8 mouse cellular contexts compared by ENCODE assay signal in genomic region chr9:61997860-61998259, GRCm38 (mm10). TPM values are rescaled to one million over a fixed set of nuclear protein-coding genes. Genes with fewer than 3 reads are reported as not detected.
DNase-seq lines count a peak whose midpoint lies in the region; ATAC-seq and TF ChIP-seq lines count a peak whose summit lies in the region.

No protein-coding gene starts in this region.

- no peaks in the 10 kb centered on the region for H3K27me3 ChIP-seq in hindbrain, postnatal 0 days (ENCODE audit: insufficient read depth, low read length)
- no peaks in the 10 kb centered on the region for H3K27me3 ChIP-seq in hindbrain, embryonic 11.5 days (ENCODE audit: control insufficient read depth, insufficient read depth, low read length)

- H3K36me3 ChIP-seq in hindbrain, postnatal 0 days (ENCODE audit: insufficient read depth, low read length), result no peaks in the 10 kb centered on the region
- no peaks in the 10 kb centered on the region for H3K36me3 ChIP-seq in hindbrain, embryonic 11.5 days (ENCODE audit: control insufficient read depth, insufficient read depth, low read length)

- no peaks in the 10 kb centered on the region for H3K9me3 ChIP-seq in hindbrain, postnatal 0 days (ENCODE audit: low read length)
- no peaks in the 10 kb centered on the region for H3K9me3 ChIP-seq in hindbrain, embryonic 11.5 days (ENCODE audit: control insufficient read depth, low read length)

- DNase-seq in hindbrain, postnatal 0 days (ENCODE audit: low spot score), result peak; percentile 70
- DNase-seq in hindbrain, embryonic 11.5 days (ENCODE audit: low spot score), result no peak
- DNase-seq in adrenal gland, adult 8-10 months, result peak; percentile 20
- peak; percentile 91 for DNase-seq in kidney, adult 9 months
- peak; percentile 46 for DNase-seq in ovary, postnatal 36 days (ENCODE audit: low spot score)
- no peak for DNase-seq in layer of hippocampus, postnatal 25 days (ENCODE audit: extremely low spot score in 1 of 2, low spot score in 1 of 2)
- no peak for DNase-seq in c-Kit-positive CD71-positive TER-119-positive erythroid progenitor cells, embryonic 14.5 days (ENCODE audit: low spot score)
- DNase-seq in cerebellum, adult 11 months, result no peak

- 24% methylated on average over 6 of the region's 6 CpGs for WGBS in hindbrain, postnatal 0 days
- WGBS in hindbrain, embryonic 11.5 days, result 75% methylated on average over 6 of the region's 6 CpGs

- no peak overlapping the region for H3K4me3 ChIP-seq in hindbrain, postnatal 0 days (ENCODE audit: low read length)
- no peak overlapping the region for H3K4me3 ChIP-seq in hindbrain, embryonic 11.5 days (ENCODE audit: low read depth, low read length)

- no peaks in the 10 kb centered on the region for H3K4me1 ChIP-seq in hindbrain, postnatal 0 days (ENCODE audit: insufficient read depth, low read length)
- no peaks in the 10 kb centered on the region for H3K4me1 ChIP-seq in hindbrain, embryonic 11.5 days (replicated peaks; ENCODE audit: control insufficient read depth, insufficient read depth, low read length)

- no peak overlapping the region for H3K9ac ChIP-seq in hindbrain, postnatal 0 days (replicated peaks; ENCODE audit: low read length)
- no peak overlapping the region for H3K9ac ChIP-seq in hindbrain, embryonic 11.5 days (ENCODE audit: low read depth, low read length)

- H3K4me2 ChIP-seq in hindbrain, postnatal 0 days (ENCODE audit: low read depth, low read length), result no peak overlapping the region
- H3K4me2 ChIP-seq in hindbrain, embryonic 11.5 days (replicated peaks; ENCODE audit: low read depth, low read length), result no peak overlapping the region

- no peak overlapping the region for H3K27ac ChIP-seq in hindbrain, postnatal 0 days
- H3K27ac ChIP-seq in hindbrain, embryonic 11.5 days (ENCODE audit: low read depth, low read length), result no peak overlapping the region

- ATAC-seq in hindbrain, postnatal 0 days, result no peak
- ATAC-seq in hindbrain, embryonic 11.5 days (ENCODE audit: low FRiP score), result no peak

- no peak for TF ChIP-seq CTCF in hindbrain, postnatal 0 days (IDR thresholded peaks at IDR 0.05; ENCODE audit: low read depth)

RNA-seq across cellular contexts. Expression of gene Paqr5, which starts 28.8 kb away (rescaled TPM):
- 0.16 and 1.0 TPM in 2 replicates for total RNA-seq in hindbrain, postnatal 0 days (2014; rRNA removed)
- 0.80 and 1.0 TPM in 2 replicates for polyA plus RNA-seq in hindbrain, postnatal 0 days (2015; fragmentation: Nextera tagmentation; extraction: Ambion mirVana)
- 0.24 and 1.3 TPM in 2 replicates for polyA plus RNA-seq in hindbrain, embryonic 11.5 days (2014; fragmentation: Nextera tagmentation; extraction: Ambion mirVana)
- 1 to 10 TPM; 1.9 to 6.4 (median 4.2) TPM for total RNA-seq in adrenal gland, adult 8-10 months (2022)
- total RNA-seq in layer of hippocampus, postnatal 25 days (2021), result 1 to 10 TPM; 1.6 to 3.2 TPM

RNA-seq across cellular contexts. Expression of gene Kif23, which starts 51.3 kb away (rescaled TPM):
- total RNA-seq in hindbrain, postnatal 0 days (2014; rRNA removed), result 4.5 and 7.5 TPM in 2 replicates
- 14.7 and 15.5 TPM in 2 replicates for polyA plus RNA-seq in hindbrain, postnatal 0 days (2015; fragmentation: Nextera tagmentation; extraction: Ambion mirVana)
- 97.2 and 100 TPM in 2 replicates for polyA plus RNA-seq in hindbrain, embryonic 11.5 days (2014; fragmentation: Nextera tagmentation; extraction: Ambion mirVana)
- 1 to 10 TPM; 2.3 to 3.8 (median 3.7) TPM for total RNA-seq in adrenal gland, adult 8-10 months (2022)
- 1 to 10 TPM in 1 of 2 experiments, under 1 TPM in 1; 0.85 to 2.6 TPM for total RNA-seq in layer of hippocampus, postnatal 25 days (2021)

Comparison
In these comparisons a context has a peak if more than half of its experiments do, and no peak if none do; other contexts are left out.
1. DNase-seq: peak in hindbrain, postnatal 0 days (single experiment), adrenal gland, adult 8-10 months (single experiment), kidney, adult 9 months (single experiment) and ovary, postnatal 36 days (single experiment); none in hindbrain, embryonic 11.5 days (single experiment), layer of hippocampus, postnatal 25 days (0 of 2), c-Kit-positive CD71-positive TER-119-positive erythroid progenitor cells, embryonic 14.5 days (single experiment) and cerebellum, adult 11 months (single experiment).